Mouse (Mus musculus) embryo, embryonic 11 days (tissue): Measurements from ENCODE around the gene Kctd15.

Experiments
- DNase-seq: peaks from one replicate; pipeline ENCODE4 v3.0.0-alpha.2; 2015

Kctd15 gene

GRCm38 (mm10) chr7:34656632-34657031 lies at the start of gene Kctd15:
TSS of gene Kctd15 (minus strand) at chr7:34656732.
- DNase-seq, result no peak

- DNase-seq, result no peak
Measured at GRCm38 (mm10) chr7:34704401-34704800, 47.9 kb upstream of the Kctd15 start.

- DNase-seq, result no peak
Measured at GRCm38 (mm10) chr7:34703437-34703836, 46.9 kb upstream of the Kctd15 start.

GRCm38 (mm10) chr7:34702718-34703351 lies 46.3 kb upstream of the Kctd15 start:
- peak; percentile 84 for DNase-seq

- DNase-seq, result no peak
Measured at GRCm38 (mm10) chr7:34699888-34700287, 43.4 kb upstream of the Kctd15 start.

GRCm38 (mm10) chr7:34698221-34698620 lies 41.7 kb upstream of the Kctd15 start:
- DNase-seq, result no peak

GRCm38 (mm10) chr7:34696086-34696485 lies 39.6 kb upstream of the Kctd15 start:
- no peak for DNase-seq

GRCm38 (mm10) chr7:34694898-34695297 lies 38.4 kb upstream of the Kctd15 start:
- DNase-seq, result no peak

- no peak for DNase-seq
Measured at GRCm38 (mm10) chr7:34693916-34694315, 37.4 kb upstream of the Kctd15 start.

GRCm38 (mm10) chr7:34693072-34693471 lies 36.5 kb upstream of the Kctd15 start:
- no peak for DNase-seq

- DNase-seq, result peak; percentile 52
Measured at GRCm38 (mm10) chr7:34690111-34690510, 33.6 kb upstream of the Kctd15 start.

GRCm38 (mm10) chr7:34689028-34689427 lies 32.5 kb upstream of the Kctd15 start:
- no peak for DNase-seq

GRCm38 (mm10) chr7:34685801-34686200 lies 29.3 kb upstream of the Kctd15 start:
- DNase-seq, result no peak

- DNase-seq, result no peak
Measured at GRCm38 (mm10) chr7:34685176-34685575, 28.6 kb upstream of the Kctd15 start.

- no peak for DNase-seq
Measured at GRCm38 (mm10) chr7:34680771-34681421, 24.4 kb upstream of the Kctd15 start.

- DNase-seq, result no peak
Measured at GRCm38 (mm10) chr7:34679886-34680285, 23.4 kb upstream of the Kctd15 start.

- peak; percentile 90 for DNase-seq
Measured at GRCm38 (mm10) chr7:34675831-34676514, 19.4 kb upstream of the Kctd15 start.

- DNase-seq, result no peak
Measured at GRCm38 (mm10) chr7:34675120-34675790, 18.7 kb upstream of the Kctd15 start.

GRCm38 (mm10) chr7:34672916-34673315 lies 16.4 kb upstream of the Kctd15 start:
- DNase-seq, result no peak

- peak; percentile 91 for DNase-seq
Measured at GRCm38 (mm10) chr7:34671911-34672310, 15.4 kb upstream of the Kctd15 start.

- DNase-seq, result no peak
Measured at GRCm38 (mm10) chr7:34670778-34671177, 14.2 kb upstream of the Kctd15 start.

- no peak for DNase-seq
Measured at GRCm38 (mm10) chr7:34669336-34669735, 12.8 kb upstream of the Kctd15 start.

GRCm38 (mm10) chr7:34667874-34668273 lies 11.3 kb upstream of the Kctd15 start:
- no peak for DNase-seq

- no peak for DNase-seq
Measured at GRCm38 (mm10) chr7:34663145-34663544, 6.6 kb upstream of the Kctd15 start.
